Mouse (Mus musculus): ENCODE results near the gene Hs2st1.

- no peak for TF ChIP-seq FLI1 (IDR thresholded peaks at IDR 0.05; ENCODE audit: low read length)
- no peak for TF ChIP-seq GATA1 (IDR thresholded peaks at IDR 0.05; ENCODE audit: borderline replicate concordance, low read length)
These were observed 30.9 kb downstream of the Hs2st1 start for GRCm38 (mm10) chr3:144539051-144539450.
